Mouse (Mus musculus) ES-E14 (cell line): ENCODE measurements around the gene Atl3.

Experiments
- HCFC1 ChIP-seq: IDR thresholded peaks from 2 replicates; pipeline ENCODE4 v1.6.1; 2012; ENCODE audit warnings: low read length, inconsistent platforms, borderline replicate concordance; ENCODE audit not compliant: insufficient read depth
- ZC3H11A ChIP-seq: IDR thresholded peaks from 2 replicates; pipeline ENCODE4 v1.6.1; 2012; ENCODE audit warnings: low read depth, mild to moderate bottlenecking, inconsistent platforms, low read length, borderline replicate concordance

DNA sequence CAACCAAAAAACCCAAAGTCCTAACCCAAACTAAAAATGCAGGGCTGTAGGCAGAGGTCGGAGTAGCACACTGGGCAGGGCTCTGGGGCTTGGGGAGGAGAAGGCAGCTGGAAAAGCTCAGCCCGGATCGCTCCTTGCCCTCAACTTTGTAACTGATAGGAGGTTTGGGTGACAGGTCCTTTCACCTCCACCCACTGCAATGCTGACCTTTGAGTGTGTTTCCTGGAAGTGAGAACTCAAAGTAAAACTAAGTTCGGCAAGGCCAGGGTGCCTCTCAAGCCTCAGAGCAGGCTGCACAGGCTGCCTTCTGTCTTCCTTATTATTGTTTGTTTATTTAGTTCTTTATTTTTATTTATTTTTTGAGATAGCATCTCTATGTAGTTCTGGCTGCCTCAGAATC lies 66.1 kb downstream of the Atl3 start:
- TF ChIP-seq ZC3H11A (no peak), HCFC1 (no peak)
